ENCODE assay signal across 17 mouse cellular contexts in the genomic region with DNA sequence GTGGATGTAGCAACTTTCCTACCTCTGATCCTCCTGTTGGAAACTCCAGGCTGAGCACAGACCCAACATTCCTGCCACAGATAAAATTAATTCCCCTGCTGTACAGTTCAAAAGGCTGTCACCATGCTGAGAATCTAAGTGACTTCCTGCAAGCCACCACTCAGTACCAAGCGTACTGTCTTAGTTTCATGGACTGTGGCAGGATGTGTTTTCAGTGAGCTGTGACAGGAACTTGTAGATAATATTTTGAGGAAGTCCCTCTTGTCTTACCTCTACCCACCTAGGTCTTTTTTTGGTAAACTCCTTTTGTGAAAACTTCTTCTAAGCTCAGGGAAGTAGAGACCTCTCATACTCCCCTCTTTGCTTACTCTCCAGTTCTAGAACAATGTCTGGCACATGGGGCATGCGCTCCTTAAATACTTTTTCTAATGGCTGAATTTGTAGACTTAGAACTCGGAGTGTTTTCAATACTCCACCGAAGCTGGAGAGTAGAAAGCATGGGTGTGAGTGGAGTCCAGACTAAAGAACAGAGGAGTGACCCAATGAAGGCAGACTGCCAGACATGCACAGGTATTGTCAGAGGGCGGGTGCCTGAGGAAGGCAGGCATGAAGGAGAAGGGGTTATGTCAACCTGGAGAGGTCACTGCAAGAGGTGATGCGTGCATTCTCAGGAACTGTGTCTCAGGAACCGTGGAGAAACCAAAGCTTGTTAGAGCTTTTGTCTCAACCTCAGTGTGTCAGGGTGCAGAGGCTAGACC. TPM values are rescaled to one million over a fixed set of nuclear protein-coding genes. Genes with fewer than 3 reads are reported as not detected.
DNase-seq lines count a peak whose midpoint lies in the region; ATAC-seq and TF ChIP-seq lines count a peak whose summit lies in the region.
"Had no signal": no experiment of that assay in that cellular context is flagged by ENCODE, and none has a peak within 500 bp of the region (broad histone marks: within the 10 kb centered on the region; RNA-seq: fewer than 3 reads in every experiment).

No protein-coding gene starts in this region.

- H3K4me3 ChIP-seq in intestine, embryonic 14.5 days (ENCODE audit: low read depth, low read length) = no peak overlapping the region
- no peak overlapping the region for H3K4me3 ChIP-seq in intestine, embryonic 15.5 days (replicated peaks)
- no peak overlapping the region for H3K4me3 ChIP-seq in thymus, adult 2 months (ENCODE audit: control insufficient read depth, insufficient read depth, low read length)
- H3K4me3 ChIP-seq: embryonic facial prominence, embryonic 15.5 days; heart, embryonic 13.5 days; limb, embryonic 10.5 days; liver, embryonic 12.5 days; megakaryocyte, embryonic 14.5 days; neural tube, embryonic 13.5 days had no signal

- TF ChIP-seq POLR2A in thymus, adult 2 months (IDR thresholded peaks at IDR 0.05; ENCODE audit: control insufficient read depth, extremely low read depth, insufficient read depth, low read length, poor library complexity) = no peak

- intact Hi-C loops in left cerebral cortex, postnatal 10 days (cut with DNase I) = no loop called here

- H3K9ac ChIP-seq in intestine, embryonic 14.5 days (ENCODE audit: low read length) = no peak overlapping the region
- no peak overlapping the region for H3K9ac ChIP-seq in intestine, embryonic 15.5 days
- H3K9ac ChIP-seq: embryonic facial prominence, embryonic 15.5 days; heart, embryonic 13.5 days; liver, embryonic 12.5 days; neural tube, embryonic 13.5 days had no signal

- ATAC-seq in intestine, embryonic 14.5 days (replicated peaks; ENCODE audit: low FRiP score, low TSS enrichment, low read depth) = no peak
- ATAC-seq in intestine, embryonic 15.5 days = no peak
- ATAC-seq: intestine, postnatal 0 days; liver, embryonic 12.5 days had no signal

- H3K9me3 ChIP-seq in intestine, embryonic 14.5 days (ENCODE audit: control insufficient read depth, low read length) = no peaks in the 10 kb centered on the region
- H3K9me3 ChIP-seq in intestine, embryonic 15.5 days = no peaks in the 10 kb centered on the region
- H3K9me3 ChIP-seq: embryonic facial prominence, embryonic 15.5 days; heart, embryonic 13.5 days; limb, embryonic 10.5 days; liver, embryonic 12.5 days; megakaryocyte, embryonic 14.5 days; neural tube, embryonic 13.5 days had no signal

- DNase-seq in intestine, embryonic 14.5 days (ENCODE audit: low spot score) = peak; percentile 6
- DNase-seq in thymus, postnatal 25 days = peak; percentile 21
- no peak for DNase-seq in thymus, adult 2 months
- DNase-seq in induced T-regulatory cell, adult 2 months (ENCODE audit: low read depth) = peak; percentile 33
- no peak for DNase-seq in left cerebral cortex, postnatal 10 days (ENCODE audit: extremely low spot score in 1 of 2, low spot score in 2 of 2)
- no peak for DNase-seq in adipocyte (ENCODE audit: low spot score)
- DNase-seq: cerebellum, adult 2 months; gastrocnemius, postnatal 25 days; retina, postnatal 1 day had no signal

- TF ChIP-seq CTCF in thymus, adult 2 months (IDR thresholded peaks at IDR 0.05; ENCODE audit: borderline replicate concordance, control insufficient read depth, extremely low read depth, insufficient read depth, low read length, poor library complexity) = no peak

- H3K27me3 ChIP-seq in intestine, embryonic 14.5 days (replicated peaks; ENCODE audit: control insufficient read depth, insufficient read depth, low read length) = no peaks in the 10 kb centered on the region
- H3K27me3 ChIP-seq in intestine, embryonic 15.5 days (replicated peaks) = no peaks in the 10 kb centered on the region
- H3K27me3 ChIP-seq in thymus, adult 2 months (ENCODE audit: control insufficient read depth, insufficient read depth, low read length) = no peaks in the 10 kb centered on the region
- H3K27me3 ChIP-seq: embryonic facial prominence, embryonic 15.5 days; heart, embryonic 13.5 days; liver, embryonic 12.5 days; megakaryocyte, embryonic 14.5 days; neural tube, embryonic 13.5 days had no signal

- H3K4me2 ChIP-seq in intestine, embryonic 14.5 days (ENCODE audit: low read length) = no peak overlapping the region
- H3K4me2 ChIP-seq in intestine, embryonic 15.5 days (replicated peaks) = no peak overlapping the region
- H3K4me2 ChIP-seq: embryonic facial prominence, embryonic 15.5 days; heart, embryonic 13.5 days; liver, embryonic 12.5 days; neural tube, embryonic 13.5 days had no signal

- H3K4me1 ChIP-seq in intestine, embryonic 14.5 days (replicated peaks; ENCODE audit: control insufficient read depth, insufficient read depth, low read length) = no peaks in the 10 kb centered on the region
- no peaks in the 10 kb centered on the region for H3K4me1 ChIP-seq in intestine, embryonic 15.5 days (replicated peaks)
- H3K4me1 ChIP-seq in thymus, adult 2 months (replicated peaks; ENCODE audit: control insufficient read depth, insufficient read depth, low read length) = peaks cover 5% of the 10 kb centered on the region
- H3K4me1 ChIP-seq: embryonic facial prominence, embryonic 15.5 days; limb, embryonic 10.5 days; liver, embryonic 12.5 days; megakaryocyte, embryonic 14.5 days; neural tube, embryonic 13.5 days had no signal

- no peaks in the 10 kb centered on the region for H3K36me3 ChIP-seq in intestine, embryonic 14.5 days (ENCODE audit: control insufficient read depth, insufficient read depth, low read length)
- H3K36me3 ChIP-seq in intestine, embryonic 15.5 days = no peaks in the 10 kb centered on the region
- H3K36me3 ChIP-seq in thymus, adult 2 months (ENCODE audit: control insufficient read depth, insufficient read depth, low read length) = no peaks in the 10 kb centered on the region
- H3K36me3 ChIP-seq: embryonic facial prominence, embryonic 15.5 days; heart, embryonic 13.5 days; limb, embryonic 10.5 days; liver, embryonic 12.5 days; neural tube, embryonic 13.5 days had no signal

- no peak overlapping the region for H3K27ac ChIP-seq in intestine, embryonic 14.5 days (ENCODE audit: low read depth)
- H3K27ac ChIP-seq in intestine, embryonic 15.5 days = no peak overlapping the region
- no peak overlapping the region for H3K27ac ChIP-seq in thymus, adult 2 months (ENCODE audit: control insufficient read depth, insufficient read depth, low read length)
- H3K27ac ChIP-seq: embryonic facial prominence, embryonic 15.5 days; heart, embryonic 13.5 days; limb, embryonic 10.5 days; liver, embryonic 12.5 days; neural tube, embryonic 13.5 days had no signal

- 91% methylated on average over 7 of the region's 7 CpGs for WGBS in intestine, embryonic 14.5 days
- WGBS in intestine, embryonic 15.5 days = 79% methylated on average over 7 of the region's 7 CpGs
- 78% methylated on average over 7 of the region's 7 CpGs for WGBS in thymus, adult 2 months

RNA-seq across cellular contexts. Expression of a gene that starts 53.7 kb away (rescaled TPM):
- 89.7 and 101 TPM in 2 replicates for polyA plus RNA-seq in intestine, embryonic 14.5 days (2014; fragmentation: Nextera tagmentation; extraction: Ambion mirVana)
- 203 TPM in 2 replicates for polyA plus RNA-seq in intestine, embryonic 15.5 days (2015; fragmentation: Nextera tagmentation; extraction: Ambion mirVana)
- polyA plus RNA-seq in thymus, adult 2 months (2012; rRNA removed) = 56.5 and 59.4 TPM in 2 replicates
- 1,000 to 10,000 TPM; 1,479 to 1,505 TPM for total RNA-seq in left cerebral cortex, postnatal 10 days (2021)

Comparison
In these comparisons a context has a peak if more than half of its experiments do, and no peak if none do; other contexts are left out.
1. DNase-seq: peak in intestine, embryonic 14.5 days (single experiment), thymus, postnatal 25 days (single experiment) and induced T-regulatory cell, adult 2 months (single experiment); none in thymus, adult 2 months (single experiment), left cerebral cortex, postnatal 10 days (0 of 2) and adipocyte (single experiment).